Mouse (Mus musculus) megakaryocyte, embryonic 14.5 days (primary cell): ENCODE results near the gene Rpl37a.

Experiments used
- FLI1 ChIP-seq: IDR thresholded peaks from 2 replicates; pipeline ENCODE4 v1.6.1; 2012; ENCODE audit warnings: low read length, inconsistent platforms, mixed read lengths
- GATA1 ChIP-seq: IDR thresholded peaks from 3 replicates; pipeline ENCODE4 v1.6.1; 2012; ENCODE audit warnings: mixed read lengths, low read length, inconsistent platforms, borderline replicate concordance

DNA sequence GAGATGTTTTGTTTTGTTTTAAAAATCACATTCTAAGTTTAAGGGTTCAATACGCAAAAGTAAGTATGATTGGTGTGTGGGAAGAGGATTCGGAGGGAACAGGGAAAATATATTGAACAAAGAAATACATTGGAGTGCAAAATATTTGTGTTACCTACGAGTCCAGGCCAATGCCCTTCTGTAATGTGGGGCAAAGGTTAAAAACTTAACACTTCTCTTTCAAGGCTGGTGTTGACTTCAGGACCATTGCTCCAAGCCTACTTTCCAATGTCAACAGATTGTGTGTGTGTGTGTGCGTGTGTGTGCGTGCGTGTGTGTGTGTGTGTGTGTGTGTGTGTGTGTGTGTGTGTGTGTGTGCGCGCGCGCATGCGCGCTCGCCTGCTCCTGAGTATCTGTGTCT is 14.9 kb downstream of the Rpl37a start:
- TF ChIP-seq GATA1 (no peak), FLI1 (no peak)
